Mouse (Mus musculus) brain, embryonic 14.5 days (tissue): Measurements from ENCODE around the gene Amy1.

ENCODE experiments used
- CTCF ChIP-seq: fragments of 200-500 bp; IDR thresholded peaks from 2 replicates; pipeline ENCODE4 v1.5.1; 2012; ENCODE audit warnings: inconsistent platforms, mild to moderate bottlenecking, moderate library complexity, borderline replicate concordance; ENCODE audit not compliant: insufficient read depth, insufficient read length; ENCODE audit errors: extremely low read depth
- POLR2A ChIP-seq: fragments of 200-500 bp; IDR thresholded peaks from 2 replicates; pipeline ENCODE4 v1.6.1; 2012; ENCODE audit warnings: mild to moderate bottlenecking, inconsistent platforms, borderline replicate concordance; ENCODE audit not compliant: poor library complexity, insufficient read depth, insufficient read length, severe bottlenecking; ENCODE audit errors: extremely low read depth

DNA sequence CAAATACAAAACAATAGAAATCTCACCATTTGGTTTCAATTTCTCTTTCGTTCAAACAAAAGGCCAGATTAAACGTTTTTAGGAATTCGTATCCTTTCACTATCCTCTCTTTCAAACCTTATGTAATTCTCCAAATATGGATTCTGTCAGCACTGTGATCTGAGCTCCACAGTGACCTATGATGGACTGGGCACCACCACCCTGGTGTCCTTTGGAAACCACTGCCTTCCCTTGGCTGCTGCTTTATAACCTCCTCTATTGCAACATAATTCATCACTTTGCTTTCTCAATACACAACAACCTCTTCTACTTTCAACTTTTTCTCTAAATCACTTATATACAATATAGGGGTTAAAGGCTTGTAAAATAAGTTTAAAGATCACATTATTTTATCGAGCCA lies 31.9 kb downstream of the Amy1 start:
- TF ChIP-seq POLR2A (no peak), CTCF (no peak)
